ENCODE assay signal across 8 mouse cellular contexts in genomic region chr7:142371768-142372661, GRCm38 (mm10). TPM values are rescaled to one million over a fixed set of nuclear protein-coding genes. Genes with fewer than 3 reads are reported as not detected.
DNase-seq lines count a peak whose midpoint lies in the region; ATAC-seq and TF ChIP-seq lines count a peak whose summit lies in the region.

No protein-coding gene starts in this region.

- no peaks in the 10 kb centered on the region for H3K9me3 ChIP-seq in forebrain, embryonic 11.5 days (ENCODE audit: control insufficient read depth, low read length)
- H3K9me3 ChIP-seq in intestine, postnatal 0 days (ENCODE audit: control insufficient read depth), result no peaks in the 10 kb centered on the region
- H3K9me3 ChIP-seq in midbrain, embryonic 10.5 days (replicated peaks), result no peaks in the 10 kb centered on the region

- H3K27ac ChIP-seq in bone marrow, adult 2 months (ENCODE audit: control insufficient read depth, insufficient read depth, low read depth, low read length, poor library complexity), result peak overlapping the region; percentile 30; the same call in 1 of the 2 replicates
- H3K27ac ChIP-seq in forebrain, embryonic 11.5 days (ENCODE audit: low read depth, low read length), result no peak overlapping the region
- no peak overlapping the region for H3K27ac ChIP-seq in intestine, postnatal 0 days (ENCODE audit: low read depth, low read length)
- no peak overlapping the region; the same call in 1 of the 2 replicates for H3K27ac ChIP-seq in midbrain, embryonic 10.5 days (replicated peaks)

- no peak for DNase-seq in lung, adult 2 months
- DNase-seq in lung, postnatal 14 days, result no peak
- DNase-seq in forebrain, embryonic 11.5 days (ENCODE audit: low spot score), result no peak
- DNase-seq in midbrain, embryonic 10.5 days (ENCODE audit: low spot score), result no peak
- peak; percentile 71 for DNase-seq in thymus, postnatal 4 days
- DNase-seq in yolk sac, embryonic 10.5 days (ENCODE audit: low spot score), result no peak

- peaks cover 9% of the 10 kb centered on the region for H3K4me1 ChIP-seq in lung, adult 2 months (ENCODE audit: control insufficient read depth, insufficient read depth, low read length)
- peaks cover 4% of the 10 kb centered on the region for H3K4me1 ChIP-seq in bone marrow, adult 2 months (ENCODE audit: control insufficient read depth, insufficient read depth, low read length)
- H3K4me1 ChIP-seq in forebrain, embryonic 11.5 days (replicated peaks; ENCODE audit: control insufficient read depth, insufficient read depth, low read length), result peaks cover 2% of the 10 kb centered on the region; the same call in 1 of the 2 replicates
- no peaks in the 10 kb centered on the region for H3K4me1 ChIP-seq in intestine, postnatal 0 days (replicated peaks; ENCODE audit: control insufficient read depth, insufficient read depth, low read length)
- H3K4me1 ChIP-seq in midbrain, embryonic 10.5 days, result peaks cover 15% of the 10 kb centered on the region

- 2% methylated on average over 60 of the region's 64 CpGs for WGBS in lung, adult 2 months
- 6% methylated on average over 64 of the region's 64 CpGs for WGBS in bone marrow, adult 2 months
- WGBS in forebrain, embryonic 11.5 days, result 2% methylated on average over 62 of the region's 64 CpGs
- WGBS in intestine, postnatal 0 days, result 2% methylated on average over 54 of the region's 64 CpGs
- 2% methylated on average over 64 of the region's 64 CpGs for WGBS in midbrain, embryonic 10.5 days

- no peak for ATAC-seq in forebrain, embryonic 11.5 days (replicated peaks; ENCODE audit: low FRiP score)
- no peak for ATAC-seq in intestine, postnatal 0 days

- H3K4me3 ChIP-seq in lung, adult 2 months (replicated peaks; ENCODE audit: extremely low read depth, low read depth, low read length), result peak overlapping the region; percentile 88
- H3K4me3 ChIP-seq in bone marrow, adult 2 months (replicated peaks; ENCODE audit: control insufficient read depth, low read depth, low read length), result peak overlapping the region; percentile 64
- peak overlapping the region; percentile 18 for H3K4me3 ChIP-seq in forebrain, embryonic 11.5 days (ENCODE audit: low read depth, low read length)
- peak overlapping the region; percentile 35 for H3K4me3 ChIP-seq in intestine, postnatal 0 days (ENCODE audit: low read depth, low read length)
- peak overlapping the region; percentile 55 for H3K4me3 ChIP-seq in midbrain, embryonic 10.5 days

- no peak for TF ChIP-seq CTCF in lung, adult 2 months (IDR thresholded peaks at IDR 0.05; ENCODE audit: insufficient read depth, low read length)
- TF ChIP-seq CTCF in bone marrow, adult 2 months (IDR thresholded peaks at IDR 0.05; ENCODE audit: control insufficient read depth, insufficient read depth, low read length), result no peak
- TF ChIP-seq CTCF in intestine, postnatal 0 days (IDR thresholded peaks at IDR 0.05; ENCODE audit: low read depth), result no peak

- no peak overlapping the region for H3K9ac ChIP-seq in forebrain, embryonic 11.5 days (ENCODE audit: low read length)
- H3K9ac ChIP-seq in intestine, postnatal 0 days (ENCODE audit: low read depth, low read length), result no peak overlapping the region

- peaks cover 24% of the 10 kb centered on the region for H3K27me3 ChIP-seq in forebrain, embryonic 11.5 days (ENCODE audit: control insufficient read depth, insufficient read depth, low read length)
- peaks cover 29% of the 10 kb centered on the region for H3K27me3 ChIP-seq in intestine, postnatal 0 days (replicated peaks; ENCODE audit: control insufficient read depth, insufficient read depth, low read length)
- peaks cover 62% of the 10 kb centered on the region for H3K27me3 ChIP-seq in midbrain, embryonic 10.5 days (ENCODE audit: low read depth, poor library complexity, severe bottlenecking)

- peak; percentile 43; the same call in 1 of the 2 replicates for TF ChIP-seq POLR2A in lung, adult 2 months (IDR thresholded peaks at IDR 0.05; ENCODE audit: borderline replicate concordance, extremely low read depth, low read depth, low read length)
- no peak for TF ChIP-seq POLR2A in bone marrow, adult 2 months (IDR thresholded peaks at IDR 0.05; ENCODE audit: borderline replicate concordance, control insufficient read depth, low read depth, low read length)

- H3K36me3 ChIP-seq in forebrain, embryonic 11.5 days (ENCODE audit: control insufficient read depth, insufficient read depth, low read length), result no peaks in the 10 kb centered on the region; the same call in 1 of the 2 replicates
- peaks cover 15% of the 10 kb centered on the region; the same call in 1 of the 2 replicates for H3K36me3 ChIP-seq in intestine, postnatal 0 days (ENCODE audit: control insufficient read depth, insufficient read depth)
- peaks cover 20% of the 10 kb centered on the region for H3K36me3 ChIP-seq in midbrain, embryonic 10.5 days

- peak overlapping the region; percentile 37 for H3K4me2 ChIP-seq in forebrain, embryonic 11.5 days (ENCODE audit: low read depth, low read length, severe bottlenecking)
- H3K4me2 ChIP-seq in intestine, postnatal 0 days (replicated peaks; ENCODE audit: low read depth), result peak overlapping the region; percentile 63

RNA-seq across cellular contexts. Expression of gene Ifitm10, which starts 1.5 kb away (rescaled TPM):
- polyA plus RNA-seq in lung, adult 2 months (2012; rRNA removed), result 48.5 and 49.1 TPM in 2 replicates
- 1.6 and 6.2 TPM in 2 replicates for polyA plus RNA-seq in bone marrow, adult 2 months (2011; ENCODE audit: insufficient read depth, insufficient read length, low replicate concordance, missing spikeins)
- polyA plus RNA-seq in forebrain, embryonic 11.5 days (2014; fragmentation: Nextera tagmentation; extraction: Ambion mirVana), result 0.24 and 0.32 TPM in 2 replicates
- polyA plus RNA-seq in intestine, postnatal 0 days (2015; fragmentation: Nextera tagmentation; extraction: Ambion mirVana), result 1.5 and 1.6 TPM in 2 replicates
- 0.41 and 0.50 TPM in 2 replicates for polyA plus RNA-seq in midbrain, embryonic 10.5 days (2016; fragmentation: Nextera tagmentation; extraction: Ambion mirVana)

RNA-seq across cellular contexts. Expression of gene Gm49369, which starts 10.5 kb away (rescaled TPM):
- polyA plus RNA-seq in lung, adult 2 months (2012; rRNA removed), result 0.24 TPM in 1 of 2 replicates, not detected in the other
- not detected in 2 replicates for polyA plus RNA-seq in bone marrow, adult 2 months (2011; ENCODE audit: insufficient read depth, insufficient read length, low replicate concordance, missing spikeins)
- not detected in 2 replicates for polyA plus RNA-seq in forebrain, embryonic 11.5 days (2014; fragmentation: Nextera tagmentation; extraction: Ambion mirVana)
- polyA plus RNA-seq in intestine, postnatal 0 days (2015; fragmentation: Nextera tagmentation; extraction: Ambion mirVana), result not detected in 2 replicates
- 0.75 TPM in 1 of 2 replicates, not detected in the other for polyA plus RNA-seq in midbrain, embryonic 10.5 days (2016; fragmentation: Nextera tagmentation; extraction: Ambion mirVana)

RNA-seq across cellular contexts. Expression of gene Ctsd, which starts 15.8 kb away (rescaled TPM):
- 689 and 921 TPM in 2 replicates for polyA plus RNA-seq in lung, adult 2 months (2012; rRNA removed)
- 137 and 308 TPM in 2 replicates for polyA plus RNA-seq in bone marrow, adult 2 months (2011; ENCODE audit: insufficient read depth, insufficient read length, low replicate concordance, missing spikeins)
- polyA plus RNA-seq in forebrain, embryonic 11.5 days (2014; fragmentation: Nextera tagmentation; extraction: Ambion mirVana), result 129 and 147 TPM in 2 replicates
- polyA plus RNA-seq in intestine, postnatal 0 days (2015; fragmentation: Nextera tagmentation; extraction: Ambion mirVana), result 479 and 496 TPM in 2 replicates
- polyA plus RNA-seq in midbrain, embryonic 10.5 days (2016; fragmentation: Nextera tagmentation; extraction: Ambion mirVana), result 145 and 171 TPM in 2 replicates

Comparison
In these comparisons a context has a peak if more than half of its experiments do, and no peak if none do; other contexts are left out.
1. H3K4me3 ChIP-seq: peak in every context shown above with its lines; median percentile 88 in lung, adult 2 months; 64 in bone marrow, adult 2 months; 55 in midbrain, embryonic 10.5 days; 35 in intestine, postnatal 0 days; 18 in forebrain, embryonic 11.5 days.